Mouse (Mus musculus): ENCODE measurements around the gene Mertk. TPM values are rescaled to one million over a fixed set of nuclear protein-coding genes. Genes with fewer than 3 reads are reported as not detected.

The Mertk gene
- polyA plus RNA-seq, 1 experiment from 2014 or later = 5.0 TPM

GRCm38 (mm10) chr2:128833035-128833434 lies 134.3 kb downstream of the Mertk start:
- Histone ChIP-seq H3K4me2 (ENCODE audit: low read depth) (no peak overlapping the region), H3K27ac (ENCODE audit: low read depth, low read length) (no peak overlapping the region), H3K9me3 (ENCODE audit: control insufficient read depth, low read length) (no peaks in the 10 kb centered on the region), H3K27me3 (ENCODE audit: control insufficient read depth, insufficient read depth, low read length) (no peaks in the 10 kb centered on the region), H3K36me3 (ENCODE audit: control insufficient read depth, insufficient read depth, low read length) (peaks cover 7% of the 10 kb centered on the region), H3K4me1 (ENCODE audit: control insufficient read depth, insufficient read depth, low read length) (no peaks in the 10 kb centered on the region), H3K9ac (ENCODE audit: low read length) (no peak overlapping the region), H3K4me3 (ENCODE audit: low read depth, low read length) (no peak overlapping the region)
- DNase-seq (ENCODE audit: low spot score) (no peak), ATAC-seq (ENCODE audit: insufficient read depth, low FRiP score, low TSS enrichment) (no peak)
- WGBS = 93% methylated on average over 2 of the region's 2 CpGs

DNA sequence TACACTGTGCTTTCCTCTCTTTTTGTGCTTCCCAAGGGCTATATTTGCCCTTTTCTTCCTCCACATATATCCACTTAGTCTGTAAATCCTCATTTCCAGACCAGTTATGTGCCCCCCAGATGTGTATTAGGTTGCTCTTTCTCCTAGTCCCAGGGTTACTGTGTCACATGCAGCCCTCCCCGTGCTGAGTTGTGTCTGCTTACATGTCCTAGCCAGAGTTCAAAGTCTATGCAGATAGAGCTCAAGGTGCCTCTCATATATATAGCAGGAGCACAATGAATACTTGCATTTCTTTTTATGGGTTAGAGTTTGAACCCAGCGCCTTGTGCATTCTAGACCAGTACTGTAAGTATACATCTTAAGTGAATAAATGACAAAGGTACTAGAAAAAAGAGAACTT lies 134.7 kb downstream of the Mertk start:
- DNase-seq (ENCODE audit: low spot score) (no peak), ATAC-seq (ENCODE audit: insufficient read depth, low FRiP score, low TSS enrichment) (no peak)
- no peak overlapping the region for H3K9ac ChIP-seq (ENCODE audit: low read length)
- H3K9me3 ChIP-seq (ENCODE audit: control insufficient read depth, low read length) = no peaks in the 10 kb centered on the region
- H3K4me2 ChIP-seq (ENCODE audit: low read depth) = no peak overlapping the region
- WGBS = 93% methylated on average over 2 of the region's 2 CpGs
- no peak overlapping the region for H3K27ac ChIP-seq (ENCODE audit: low read depth, low read length)
- H3K36me3 ChIP-seq (ENCODE audit: control insufficient read depth, insufficient read depth, low read length) = peaks cover 7% of the 10 kb centered on the region
- H3K4me1 ChIP-seq (ENCODE audit: control insufficient read depth, insufficient read depth, low read length) = no peaks in the 10 kb centered on the region
- H3K27me3 ChIP-seq (ENCODE audit: control insufficient read depth, insufficient read depth, low read length) = no peaks in the 10 kb centered on the region
- no peak overlapping the region for H3K4me3 ChIP-seq (ENCODE audit: low read depth, low read length)

DNA sequence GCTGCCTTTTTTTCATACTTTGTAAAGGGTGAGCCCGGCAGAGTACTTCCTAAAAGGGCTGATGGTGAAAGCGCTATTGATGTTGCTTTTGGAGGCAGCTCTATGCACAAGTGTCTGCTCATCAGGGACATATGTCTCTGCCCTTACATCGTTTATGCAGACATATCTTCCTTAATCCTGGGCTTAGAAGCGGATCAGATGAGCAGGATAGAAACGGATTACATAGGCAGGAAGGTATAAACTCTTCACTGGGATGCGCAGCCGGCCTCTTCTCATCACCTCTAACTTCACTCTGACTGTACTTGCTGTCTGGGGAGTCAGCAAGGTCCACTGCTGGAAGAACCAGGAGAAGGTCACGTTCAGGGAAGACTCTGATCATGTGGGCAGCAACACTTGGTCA lies 138.8 kb downstream of the Mertk start:
- Histone ChIP-seq H3K9me3 (ENCODE audit: control insufficient read depth, low read length) (no peaks in the 10 kb centered on the region), H3K4me1 (ENCODE audit: control insufficient read depth, insufficient read depth, low read length) (no peaks in the 10 kb centered on the region), H3K9ac (ENCODE audit: low read length) (no peak overlapping the region), H3K36me3 (ENCODE audit: control insufficient read depth, insufficient read depth, low read length) (peaks cover 7% of the 10 kb centered on the region), H3K4me3 (ENCODE audit: low read depth, low read length) (no peak overlapping the region), H3K4me2 (ENCODE audit: low read depth) (no peak overlapping the region), H3K27ac (ENCODE audit: low read depth, low read length) (no peak overlapping the region), H3K27me3 (ENCODE audit: control insufficient read depth, insufficient read depth, low read length) (no peaks in the 10 kb centered on the region)
- DNase-seq (ENCODE audit: low spot score) = no peak
- no peak for ATAC-seq (ENCODE audit: insufficient read depth, low FRiP score, low TSS enrichment)
- 97% methylated on average over 8 of the region's 8 CpGs for WGBS

- Histone ChIP-seq H3K4me3 (ENCODE audit: low read depth, low read length) (no peak overlapping the region), H3K4me1 (ENCODE audit: control insufficient read depth, insufficient read depth, low read length) (no peaks in the 10 kb centered on the region), H3K27me3 (ENCODE audit: control insufficient read depth, insufficient read depth, low read length) (no peaks in the 10 kb centered on the region), H3K9ac (ENCODE audit: low read length) (no peak overlapping the region), H3K36me3 (ENCODE audit: control insufficient read depth, insufficient read depth, low read length) (peaks cover 4% of the 10 kb centered on the region), H3K9me3 (ENCODE audit: control insufficient read depth, low read length) (no peaks in the 10 kb centered on the region), H3K27ac (ENCODE audit: low read depth, low read length) (no peak overlapping the region), H3K4me2 (ENCODE audit: low read depth) (no peak overlapping the region)
- 96% methylated on average over 3 of the region's 3 CpGs for WGBS
- ATAC-seq (ENCODE audit: insufficient read depth, low FRiP score, low TSS enrichment) = no peak
- no peak for DNase-seq (ENCODE audit: low spot score)
Observed at GRCm38 (mm10) chr2:128838611-128839010, 139.9 kb downstream of the Mertk start.

GRCm38 (mm10) chr2:128839501-128839900 lies 140.7 kb downstream of the Mertk start:
- H3K9me3 ChIP-seq (ENCODE audit: control insufficient read depth, low read length) = no peaks in the 10 kb centered on the region
- peaks cover 4% of the 10 kb centered on the region for H3K36me3 ChIP-seq (ENCODE audit: control insufficient read depth, insufficient read depth, low read length)
- H3K9ac ChIP-seq (ENCODE audit: low read length) = no peak overlapping the region
- no peak for DNase-seq (ENCODE audit: low spot score)
- H3K4me3 ChIP-seq (ENCODE audit: low read depth, low read length) = no peak overlapping the region
- no peak overlapping the region for H3K27ac ChIP-seq (ENCODE audit: low read depth, low read length)
- no peaks in the 10 kb centered on the region for H3K4me1 ChIP-seq (ENCODE audit: control insufficient read depth, insufficient read depth, low read length)
- H3K27me3 ChIP-seq (ENCODE audit: control insufficient read depth, insufficient read depth, low read length) = no peaks in the 10 kb centered on the region
- H3K4me2 ChIP-seq (ENCODE audit: low read depth) = no peak overlapping the region
- 91% methylated on average over 2 of the region's 2 CpGs for WGBS
- no peak for ATAC-seq (ENCODE audit: insufficient read depth, low FRiP score, low TSS enrichment)

GRCm38 (mm10) chr2:128842437-128842836 lies 143.7 kb downstream of the Mertk start:
- Histone ChIP-seq H3K9me3 (ENCODE audit: control insufficient read depth, low read length) (no peaks in the 10 kb centered on the region), H3K4me3 (ENCODE audit: low read depth, low read length) (no peak overlapping the region), H3K36me3 (ENCODE audit: control insufficient read depth, insufficient read depth, low read length) (peaks cover 2% of the 10 kb centered on the region; the same call in 1 of the 2 replicates), H3K27ac (ENCODE audit: low read depth, low read length) (no peak overlapping the region), H3K4me2 (ENCODE audit: low read depth) (no peak overlapping the region), H3K4me1 (ENCODE audit: control insufficient read depth, insufficient read depth, low read length) (no peaks in the 10 kb centered on the region), H3K27me3 (ENCODE audit: control insufficient read depth, insufficient read depth, low read length) (no peaks in the 10 kb centered on the region), H3K9ac (ENCODE audit: low read length) (no peak overlapping the region)
- 91% methylated on average over 8 of the region's 8 CpGs for WGBS
- DNase-seq (ENCODE audit: low spot score) (no peak), ATAC-seq (ENCODE audit: insufficient read depth, low FRiP score, low TSS enrichment) (no peak)

DNA sequence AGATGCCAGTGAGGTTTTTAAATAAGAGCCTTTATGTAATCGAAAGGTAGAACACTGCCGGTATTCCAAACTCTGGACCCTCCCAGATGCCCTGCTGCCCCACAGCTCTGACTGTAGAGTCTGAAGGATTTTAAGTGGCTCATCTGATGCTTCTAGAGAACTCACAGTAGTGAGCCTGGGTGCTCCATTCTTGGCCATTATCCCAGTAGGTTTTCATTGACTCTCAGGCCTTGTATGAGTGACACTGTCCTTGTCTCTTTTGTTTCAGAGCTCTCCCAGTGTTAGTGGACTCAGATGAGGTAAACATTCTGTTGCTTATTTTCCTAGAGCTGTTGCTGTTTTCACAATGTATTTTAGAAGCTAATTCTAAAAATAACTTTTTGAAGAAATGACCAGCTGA lies 151.3 kb downstream of the Mertk start:
- WGBS = 96% methylated on average over 2 of the region's 2 CpGs
- ATAC-seq (ENCODE audit: insufficient read depth, low FRiP score, low TSS enrichment) = no peak
- Histone ChIP-seq H3K4me3 (ENCODE audit: low read depth, low read length) (no peak overlapping the region), H3K9ac (ENCODE audit: low read length) (no peak overlapping the region), H3K36me3 (ENCODE audit: control insufficient read depth, insufficient read depth, low read length) (peaks cover 5% of the 10 kb centered on the region), H3K27me3 (ENCODE audit: control insufficient read depth, insufficient read depth, low read length) (no peaks in the 10 kb centered on the region), H3K4me2 (ENCODE audit: low read depth) (no peak overlapping the region), H3K27ac (ENCODE audit: low read depth, low read length) (no peak overlapping the region), H3K9me3 (ENCODE audit: control insufficient read depth, low read length) (no peaks in the 10 kb centered on the region), H3K4me1 (ENCODE audit: control insufficient read depth, insufficient read depth, low read length) (no peaks in the 10 kb centered on the region)
- DNase-seq (ENCODE audit: low spot score) = no peak

Other genes starting within 250 kb of the Mertk start
- gene Spdye4c, start 107.7 kb upstream of the Mertk start, polyA plus RNA-seq (2014; fragmentation: Nextera tagmentation; extraction: Ambion mirVana) = not detected in 2 replicates
- gene Anapc1, start 11.6 kb upstream of the Mertk start, polyA plus RNA-seq (2014; fragmentation: Nextera tagmentation; extraction: Ambion mirVana) = 94.1 and 98.8 TPM in 2 replicates
- gene Tmem87b, start 119.2 kb downstream of the Mertk start, polyA plus RNA-seq (2014; fragmentation: Nextera tagmentation; extraction: Ambion mirVana) = 24.0 and 25.7 TPM in 2 replicates
- 1.9 and 2.0 TPM in 2 replicates for gene Fbln7, start 164.0 kb downstream of the Mertk start, polyA plus RNA-seq (2014; fragmentation: Nextera tagmentation; extraction: Ambion mirVana)
- gene Zc3h8, start 245.1 kb downstream of the Mertk start, polyA plus RNA-seq (2014; fragmentation: Nextera tagmentation; extraction: Ambion mirVana) = 9.1 and 9.9 TPM in 2 replicates